Mouse (Mus musculus) E14TG2a.4 (cell line): Measurements from ENCODE around the gene Fbf1.

Source experiments
- H3K27me3 ChIP-seq: 2 replicates; pipeline ENCODE4 v1.6.1; 2014; ENCODE audit warnings: low read length, control low read depth; ENCODE audit not compliant: insufficient read depth
- H3K36me3 ChIP-seq: 2 replicates; pipeline ENCODE4 v1.6.1; 2014; ENCODE audit warnings: low read length, control low read depth; ENCODE audit not compliant: insufficient read depth
- H3K4me1 ChIP-seq: replicated peaks from 2 replicates; pipeline ENCODE4 v1.6.1; 2014; ENCODE audit warnings: low read depth, low read length, control low read depth
- H3K4me3 ChIP-seq: replicated peaks from 2 replicates; pipeline ENCODE4 v1.5.1; 2014; ENCODE audit warnings: mild to moderate bottlenecking, low read length
- H3K9me3 ChIP-seq: 2 replicates; pipeline ENCODE4 v1.6.1; 2014; ENCODE audit warnings: low read length, control low read depth
- CTCF ChIP-seq: conservative IDR thresholded peaks from 2 replicates; pipeline ENCODE4 v1.5.1; 2014; ENCODE audit warnings: low read length
- NANOG ChIP-seq: IDR thresholded peaks from 2 replicates; pipeline ENCODE4 v1.6.1; 2014; ENCODE audit warnings: borderline replicate concordance, low read length, mixed read lengths
- POU5F1 ChIP-seq: IDR thresholded peaks from 2 replicates; pipeline ENCODE4 v1.6.1; 2014; ENCODE audit warnings: low read length, borderline replicate concordance

Fbf1 gene

GRCm38 (mm10) chr11:116174775-116175448 lies 6.9 kb upstream of the Fbf1 start:
- Histone ChIP-seq H3K9me3 (no peaks in the 10 kb centered on the region), H3K36me3 (peaks cover 70% of the 10 kb centered on the region), H3K27me3 (no peaks in the 10 kb centered on the region), H3K4me3 (peak overlapping the region; percentile 17; the same call in 1 of the 2 replicates), H3K4me1 (peaks cover 31% of the 10 kb centered on the region)
- TF ChIP-seq POU5F1 (no peak), NANOG (no peak), CTCF (no peak)

- Histone ChIP-seq H3K27me3 (peaks cover 7% of the 10 kb centered on the region; the same call in 1 of the 2 replicates), H3K36me3 (peaks cover 46% of the 10 kb centered on the region), H3K9me3 (no peaks in the 10 kb centered on the region), H3K4me3 (no peak overlapping the region), H3K4me1 (peaks cover 29% of the 10 kb centered on the region)
- TF ChIP-seq NANOG: no peak
- no peak for TF ChIP-seq POU5F1
- no peak for TF ChIP-seq CTCF
Measured at GRCm38 (mm10) chr11:116171959-116172358, 4.0 kb upstream of the Fbf1 start.

GRCm38 (mm10) chr11:116170003-116170800 lies 2.2 kb upstream of the Fbf1 start:
- no peaks in the 10 kb centered on the region for H3K9me3 ChIP-seq
- TF ChIP-seq CTCF (no peak), NANOG (no peak), POU5F1 (no peak)
- H3K4me1 ChIP-seq: peaks cover 38% of the 10 kb centered on the region
- H3K4me3 ChIP-seq: no peak overlapping the region
- H3K36me3 ChIP-seq: peaks cover 39% of the 10 kb centered on the region
- H3K27me3 ChIP-seq: peaks cover 7% of the 10 kb centered on the region; the same call in 1 of the 2 replicates

GRCm38 (mm10) chr11:116169214-116169613 lies 1.2 kb upstream of the Fbf1 start:
- TF ChIP-seq NANOG: no peak
- TF ChIP-seq POU5F1: no peak
- TF ChIP-seq CTCF: no peak
- Histone ChIP-seq H3K4me3 (no peak overlapping the region), H3K36me3 (peaks cover 37% of the 10 kb centered on the region), H3K9me3 (no peaks in the 10 kb centered on the region), H3K4me1 (peaks cover 30% of the 10 kb centered on the region), H3K27me3 (peaks cover 7% of the 10 kb centered on the region; the same call in 1 of the 2 replicates)

- H3K9me3 ChIP-seq: no peaks in the 10 kb centered on the region
- peaks cover 46% of the 10 kb centered on the region for H3K4me1 ChIP-seq
- peaks cover 25% of the 10 kb centered on the region for H3K36me3 ChIP-seq
- peaks cover 16% of the 10 kb centered on the region; the same call in 1 of the 2 replicates for H3K27me3 ChIP-seq
- no peak for TF ChIP-seq CTCF
- no peak for TF ChIP-seq NANOG
- no peak for TF ChIP-seq POU5F1
- H3K4me3 ChIP-seq: peak overlapping the region; percentile 86
Measured at GRCm38 (mm10) chr11:116167232-116167631, 734 bp downstream of the Fbf1 start.

- Histone ChIP-seq H3K27me3 (peaks cover 9% of the 10 kb centered on the region; the same call in 1 of the 2 replicates), H3K9me3 (no peaks in the 10 kb centered on the region), H3K36me3 (peaks cover 45% of the 10 kb centered on the region), H3K4me3 (peak overlapping the region; percentile 61), H3K4me1 (peaks cover 58% of the 10 kb centered on the region)
- TF ChIP-seq POU5F1 (no peak), NANOG (no peak), CTCF (no peak)
Measured at GRCm38 (mm10) chr11:116163002-116163401, 5.0 kb downstream of the Fbf1 start.

GRCm38 (mm10) chr11:116162146-116162545 lies 5.8 kb downstream of the Fbf1 start:
- no peaks in the 10 kb centered on the region for H3K9me3 ChIP-seq
- H3K27me3 ChIP-seq: peaks cover 9% of the 10 kb centered on the region; the same call in 1 of the 2 replicates
- H3K4me1 ChIP-seq: peaks cover 62% of the 10 kb centered on the region
- TF ChIP-seq NANOG (no peak), POU5F1 (no peak), CTCF (no peak)
- H3K36me3 ChIP-seq: peaks cover 49% of the 10 kb centered on the region
- H3K4me3 ChIP-seq: peak overlapping the region; percentile 61

- TF ChIP-seq CTCF (no peak), POU5F1 (no peak)
- Histone ChIP-seq H3K27me3 (peaks cover 9% of the 10 kb centered on the region; the same call in 1 of the 2 replicates), H3K9me3 (no peaks in the 10 kb centered on the region), H3K4me3 (0 out of 2 replicates have a peak overlapping the region, but pooled peaks have one; percentile 20), H3K4me1 (peaks cover 62% of the 10 kb centered on the region), H3K36me3 (peaks cover 57% of the 10 kb centered on the region)
Measured at GRCm38 (mm10) chr11:116161312-116161711, 6.7 kb downstream of the Fbf1 start.
